Mouse (Mus musculus) mature B cell (primary cell): ENCODE measurements around the gene Olfr1234.

ENCODE experiments used
- in situ Hi-C: fragments of 300-500 bp; cut with MboI; formaldehyde crosslinking; loops from 2 replicates; pipeline ENCODE4 v1.14.3; 2019

Olfr1234 gene

DNA sequence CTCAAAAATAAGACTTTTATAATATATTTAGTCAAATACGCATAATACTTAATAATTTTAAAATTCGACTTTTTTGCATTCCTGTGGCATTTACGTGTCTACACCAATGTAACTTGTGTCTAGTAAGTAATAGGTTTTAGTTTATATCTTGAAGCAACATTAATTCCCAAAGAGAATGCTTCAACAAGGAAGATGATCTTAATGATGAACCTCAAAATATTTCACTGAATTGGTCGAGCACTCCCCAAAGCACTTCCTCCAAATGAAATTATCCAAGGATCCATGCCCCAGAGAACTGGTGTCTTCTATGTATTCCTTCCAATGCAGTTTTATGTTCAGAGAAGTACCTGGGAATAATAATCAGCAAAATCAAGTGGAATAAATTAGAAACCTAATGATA lies at the start of gene Olfr1234:
TSS of gene Olfr1234 (minus strand) at position 101 of the 400 bp plus-strand sequence.
- in situ Hi-C loops = no loop called here

DNA sequence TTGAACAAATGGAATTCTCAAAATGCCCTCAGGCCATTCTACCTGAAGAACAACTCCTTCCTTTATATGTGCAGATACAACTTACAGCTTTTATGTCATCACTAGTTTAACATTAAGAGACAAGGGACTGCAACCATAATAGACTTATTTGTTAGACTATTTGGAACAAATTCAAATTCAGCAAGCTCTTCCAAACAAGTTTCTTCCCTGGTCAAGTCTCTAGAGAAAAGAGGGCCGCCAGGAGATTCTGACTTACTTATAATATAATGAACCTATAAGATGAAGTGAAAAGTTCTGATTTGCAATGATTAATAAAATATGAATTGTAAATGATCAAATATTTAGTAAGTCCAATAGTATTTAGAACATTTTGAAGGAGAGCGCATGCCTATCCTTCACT lies 44.9 kb upstream of the Olfr1234 start, which contains the start of gene Olfr1238:
TSS of gene Olfr1238 (minus strand) at position 101 of the 400 bp plus-strand sequence.
- in situ Hi-C loops = no loop called here

DNA sequence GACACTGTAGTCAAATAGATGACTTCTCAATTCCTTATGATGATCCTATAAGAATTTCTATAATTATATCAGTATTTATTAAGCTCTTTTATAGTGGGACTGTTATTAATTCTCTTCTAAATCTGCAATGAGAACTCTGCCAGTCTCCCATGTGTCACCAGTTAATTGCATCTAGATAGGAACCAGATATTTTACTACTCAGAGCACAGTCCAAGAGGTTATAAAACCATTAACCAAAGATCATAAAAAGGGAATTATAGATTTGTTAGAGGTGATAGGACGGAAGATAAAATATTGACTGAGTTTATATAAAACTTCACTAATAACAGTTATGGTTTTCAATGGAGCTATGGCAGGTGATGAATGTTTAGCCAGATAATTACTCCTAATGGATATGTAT lies 36.2 kb upstream of the Olfr1234 start:
- in situ Hi-C loops = no loop called here

DNA sequence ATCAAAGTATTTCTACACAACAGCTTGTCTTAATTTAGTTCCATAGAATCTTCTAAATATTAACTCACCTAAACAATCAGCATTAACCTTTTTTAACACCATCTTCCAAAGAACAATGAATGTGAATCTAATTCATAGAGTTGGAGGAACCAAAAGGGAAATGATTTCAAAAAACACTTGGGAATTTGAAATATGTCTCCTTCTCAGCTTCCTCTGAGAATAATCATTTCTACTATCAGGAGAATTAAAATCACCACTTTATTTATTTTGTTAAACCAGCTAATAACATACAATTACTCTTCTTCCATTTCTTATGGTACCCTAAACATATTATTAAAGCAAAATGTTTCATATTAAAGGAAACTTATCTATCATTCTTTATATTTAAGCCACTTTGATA lies 22.4 kb downstream of the Olfr1234 start, which contains the start of gene Olfr1233:
TSS of gene Olfr1233 (minus strand) at position 101 of the 400 bp plus-strand sequence.
- in situ Hi-C loops = no loop called here

DNA sequence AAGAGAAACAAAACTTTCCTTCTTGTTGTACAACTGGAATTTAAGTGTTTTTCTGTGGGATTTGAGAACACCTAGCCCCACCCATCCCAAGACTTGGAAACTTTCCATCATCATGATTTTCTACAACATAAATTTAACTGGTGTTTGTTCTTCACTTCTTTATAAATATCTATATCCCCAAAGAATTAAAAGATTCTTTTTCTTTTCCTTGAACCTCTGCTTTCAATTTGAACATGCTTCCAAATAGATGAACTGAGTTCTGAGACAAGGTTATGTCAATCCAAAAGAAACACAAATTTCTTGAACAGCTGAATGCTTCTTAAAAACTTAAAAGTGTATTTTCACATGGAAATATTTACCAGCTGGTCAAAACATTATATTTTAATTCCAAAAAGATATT lies 35.1 kb downstream of the Olfr1234 start, which contains the start of gene Olfr1232:
TSS of gene Olfr1232 (minus strand) at position 101 of the 400 bp plus-strand sequence.
- in situ Hi-C loops = no loop called here
